Mouse (Mus musculus) frontal cortex, postnatal 14 days (tissue): Measurements from ENCODE around the gene Fmnl2.

Source experiments
- DNase-seq, 2 experiments: peaks; one replicate each; pipeline ENCODE4 v3.0.0; 2022; ENCODE audit warnings: low spot score in 2 of 2

Fmnl2 gene

GRCm38 (mm10) chr2:52864635-52865034 is 7.0 kb downstream of the Fmnl2 start:
- DNase-seq: no peak

GRCm38 (mm10) chr2:52866151-52866550 is 8.5 kb downstream of the Fmnl2 start:
- no peak for DNase-seq

- no peak for DNase-seq
These were observed 10.1 kb downstream of the Fmnl2 start for GRCm38 (mm10) chr2:52867781-52868180.

GRCm38 (mm10) chr2:52868181-52868580 is 10.5 kb downstream of the Fmnl2 start:
- DNase-seq: no peak

GRCm38 (mm10) chr2:52872636-52873035 is 15.0 kb downstream of the Fmnl2 start:
- no peak for DNase-seq

- no peak for DNase-seq
These were observed 15.8 kb downstream of the Fmnl2 start for GRCm38 (mm10) chr2:52873276-52874063.

GRCm38 (mm10) chr2:52874721-52875120 is 17.1 kb downstream of the Fmnl2 start:
- no peak for DNase-seq

- DNase-seq: no peak
These were observed 18.1 kb downstream of the Fmnl2 start for GRCm38 (mm10) chr2:52875801-52876200.

- no peak for DNase-seq
These were observed 25.7 kb downstream of the Fmnl2 start for GRCm38 (mm10) chr2:52883401-52883800.

GRCm38 (mm10) chr2:52884082-52884481 is 26.4 kb downstream of the Fmnl2 start:
- no peak for DNase-seq

GRCm38 (mm10) chr2:52885071-52885470 is 27.4 kb downstream of the Fmnl2 start:
- DNase-seq: no peak

- no peak for DNase-seq
These were observed 29.6 kb downstream of the Fmnl2 start for GRCm38 (mm10) chr2:52887281-52887680.

- DNase-seq: no peak
These were observed 33.5 kb downstream of the Fmnl2 start for GRCm38 (mm10) chr2:52891115-52891514.

GRCm38 (mm10) chr2:52891744-52892143 is 34.1 kb downstream of the Fmnl2 start:
- no peak for DNase-seq

- DNase-seq: no peak
These were observed 37.4 kb downstream of the Fmnl2 start for GRCm38 (mm10) chr2:52894983-52895621.

- DNase-seq: no peak
These were observed 39.3 kb downstream of the Fmnl2 start for GRCm38 (mm10) chr2:52896995-52897394.

GRCm38 (mm10) chr2:52900780-52901179 is 43.1 kb downstream of the Fmnl2 start:
- no peak for DNase-seq

GRCm38 (mm10) chr2:52901300-52902013 is 43.8 kb downstream of the Fmnl2 start:
- DNase-seq: no peak

GRCm38 (mm10) chr2:52902456-52902855 is 44.8 kb downstream of the Fmnl2 start:
- no peak for DNase-seq

- DNase-seq: no peak
These were observed 45.7 kb downstream of the Fmnl2 start for GRCm38 (mm10) chr2:52903228-52903963.

GRCm38 (mm10) chr2:52904526-52904925 is 46.9 kb downstream of the Fmnl2 start:
- DNase-seq: no peak

GRCm38 (mm10) chr2:52913311-52913710 is 55.7 kb downstream of the Fmnl2 start:
- no peak for DNase-seq
